Mouse (Mus musculus) hindbrain, postnatal 0 days (tissue): ENCODE measurements around the gene Atp1b2. TPM values are rescaled to one million over a fixed set of nuclear protein-coding genes. Genes with fewer than 3 reads are reported as not detected.
A peak's percentile ranks its signal among the peaks of the same experiment; 100 is the strongest.

Source experiments
- ATAC-seq: fragments of 200-750 bp; cut with Nextera tagmentation; 2 replicates; pipeline ENCODE4 v1.8.0; 2017; ENCODE audit warnings: mild to moderate bottlenecking, moderate TSS enrichment, moderate library complexity
- DNase-seq: peaks from one replicate; pipeline ENCODE4 v3.0.0-alpha.2; 2015; ENCODE audit warnings: low spot score
- H3K27ac ChIP-seq: fragments of 300-500 bp; sonication (generic); 2 replicates; pipeline ENCODE4 v1.5.1; 2014; ENCODE audit warnings: mild to moderate bottlenecking
- H3K27me3 ChIP-seq: fragments of 300-500 bp; sonication (generic); 2 replicates; pipeline ENCODE4 v1.6.1; 2014; ENCODE audit warnings: low read length, mixed read lengths; ENCODE audit not compliant: insufficient read depth
- H3K36me3 ChIP-seq: fragments of 300-500 bp; sonication (generic); 2 replicates; pipeline ENCODE4 v1.6.1; 2014; ENCODE audit warnings: low read length, mixed read lengths; ENCODE audit not compliant: insufficient read depth
- H3K4me1 ChIP-seq: fragments of 300-500 bp; sonication (generic); 2 replicates; pipeline ENCODE4 v1.6.1; 2014; ENCODE audit warnings: antibody characterized with exemption, low read length, mixed read lengths; ENCODE audit not compliant: insufficient read depth
- H3K4me2 ChIP-seq: fragments of 300-500 bp; sonication (generic); 2 replicates; pipeline ENCODE4 v1.6.1; 2014; ENCODE audit warnings: low read depth, mild to moderate bottlenecking, low read length, moderate library complexity, mixed read lengths
- H3K4me3 ChIP-seq: fragments of 300-500 bp; sonication (generic); 2 replicates; pipeline ENCODE4 v1.5.1; 2014; ENCODE audit warnings: low read length
- H3K9ac ChIP-seq: fragments of 300-500 bp; sonication (generic); replicated peaks from 2 replicates; pipeline ENCODE4 v1.6.1; 2014; ENCODE audit warnings: mild to moderate bottlenecking, low read length, moderate library complexity, mixed read lengths
- H3K9me3 ChIP-seq: fragments of 300-500 bp; sonication (generic); 2 replicates; pipeline ENCODE4 v1.6.1; 2016; ENCODE audit warnings: low read length, mixed read lengths
- CTCF ChIP-seq: IDR thresholded peaks from 2 replicates; pipeline ENCODE4 v1.5.1; 2016; ENCODE audit warnings: antibody characterized with exemption, control low read depth, low read depth
- WGBS: fragments of 180-500 bp; shearing (Covaris S2); extraction: QIAGEN DNeasy Blood & Tissue Kit; methylation state at CpG from one replicate; pipeline ENCODE4 v1.1.7; 2014; 5-methylcytosine and 5-hydroxymethylcytosine counted together
- polyA plus RNA-seq: library from polyadenylated mRNA; unstranded; fragments of >200 nt; fragmentation: Nextera tagmentation; extraction: Ambion mirVana; gene quantifications from 2 replicates; pipeline ENCODE4 v1.2.1, GENCODE M21; 2015
- total RNA-seq: library from RNA; depleted of rRNA; stranded (reverse); fragments of >200 nt; gene quantifications from 2 replicates; pipeline ENCODE4 v1.2.3, GENCODE M21; 2014

The Atp1b2 gene
- total and polyA plus RNA-seq, 2 experiments from 2014 or later = 157 to 210 TPM

- Histone ChIP-seq H3K4me2 (no peak overlapping the region), H3K9me3 (no peaks in the 10 kb centered on the region), H3K27ac (no peak overlapping the region), H3K27me3 (no peaks in the 10 kb centered on the region), H3K4me3 (no peak overlapping the region), H3K4me1 (no peaks in the 10 kb centered on the region), H3K9ac (no peak overlapping the region), H3K36me3 (peaks cover 15% of the 10 kb centered on the region)
- TF ChIP-seq CTCF = no peak
- ATAC-seq (no peak), DNase-seq (no peak)
- WGBS = 84% methylated on average over 7 of the region's 7 CpGs
Observed at GRCm38 (mm10) chr11:69584008-69584407, 21.7 kb downstream of the Atp1b2 start.

- Histone ChIP-seq H3K4me1 (peaks cover 6% of the 10 kb centered on the region), H3K27me3 (no peaks in the 10 kb centered on the region), H3K36me3 (no peaks in the 10 kb centered on the region), H3K4me2 (peak overlapping the region; percentile 90), H3K4me3 (peak overlapping the region; percentile 80), H3K9me3 (no peaks in the 10 kb centered on the region), H3K9ac (peak overlapping the region; percentile 76; the same call in 1 of the 2 replicates), H3K27ac (peak overlapping the region; percentile 96; the same call in 1 of the 2 replicates)
- TF ChIP-seq CTCF = no peak
- 51% methylated on average over 9 of the region's 9 CpGs for whole genome bisulfite sequencing
- no peak for DNase-seq
- ATAC-seq = no peak
Observed at GRCm38 (mm10) chr11:69582230-69582805, 23.4 kb downstream of the Atp1b2 start.

GRCm38 (mm10) chr11:69581814-69582213 lies 23.9 kb downstream of the Atp1b2 start:
- peak overlapping the region; percentile 80 for H3K4me3 ChIP-seq
- H3K27me3 ChIP-seq = no peaks in the 10 kb centered on the region
- H3K4me1 ChIP-seq = peaks cover 10% of the 10 kb centered on the region
- 1% methylated on average over 8 of the region's 8 CpGs for WGBS
- no peak for ATAC-seq
- DNase-seq = peak; percentile 30
- no peak for TF ChIP-seq CTCF
- no peaks in the 10 kb centered on the region for H3K9me3 ChIP-seq
- peak overlapping the region; percentile 76 for H3K9ac ChIP-seq
- H3K27ac ChIP-seq = peak overlapping the region; percentile 96
- peak overlapping the region; percentile 90 for H3K4me2 ChIP-seq
- no peaks in the 10 kb centered on the region for H3K36me3 ChIP-seq

- peak; percentile 97 for DNase-seq
- peak overlapping the region; percentile 76 for H3K9ac ChIP-seq
- no peak; the same call in 1 of the 2 replicates for TF ChIP-seq CTCF
Observed at GRCm38 (mm10) chr11:69581147-69581688, 24.5 kb downstream of the Atp1b2 start.

GRCm38 (mm10) chr11:69580572-69581146 lies 25.1 kb downstream of the Atp1b2 start:
- no peak for TF ChIP-seq CTCF
- Histone ChIP-seq H3K36me3 (no peaks in the 10 kb centered on the region), H3K27ac (peak overlapping the region; percentile 96), H3K4me1 (peaks cover 10% of the 10 kb centered on the region), H3K9ac (peak overlapping the region; percentile 76), H3K27me3 (no peaks in the 10 kb centered on the region), H3K9me3 (no peaks in the 10 kb centered on the region), H3K4me2 (peak overlapping the region; percentile 90), H3K4me3 (peak overlapping the region; percentile 80)
- peak; percentile 18; the same call in 1 of the 2 replicates for ATAC-seq
- under 1% methylated on average over 25 of the region's 25 CpGs for WGBS
- DNase-seq = no peak

More at GRCm38 (mm10) chr11:69581147-69581688, 24.5 kb downstream of the Atp1b2 start:
- peak; percentile 87 for ATAC-seq
- Histone ChIP-seq H3K4me1 (peaks cover 10% of the 10 kb centered on the region), H3K9me3 (no peaks in the 10 kb centered on the region), H3K4me3 (peak overlapping the region; percentile 80), H3K27ac (peak overlapping the region; percentile 96), H3K4me2 (peak overlapping the region; percentile 90), H3K27me3 (no peaks in the 10 kb centered on the region), H3K36me3 (no peaks in the 10 kb centered on the region)
- WGBS = 1% methylated on average over 36 of the region's 36 CpGs

GRCm38 (mm10) chr11:69580091-69580514 lies 25.6 kb downstream of the Atp1b2 start, which contains the start of the genes Wrap53 and Trp53:
Gene Wrap53, minus strand, starts transcription at chr11:69580255.
Gene Trp53, plus strand, starts transcription at chr11:69580359.
- WGBS = under 1% methylated on average over 13 of the region's 13 CpGs
- H3K9me3 ChIP-seq = no peaks in the 10 kb centered on the region
- peak within 1 kb of the TSS; percentile 90 for H3K4me2 ChIP-seq
- DNase-seq (peak; percentile 97), ATAC-seq (peak; percentile 73)
- peak within 1 kb of the TSS; percentile 96 for H3K27ac ChIP-seq
- H3K36me3 ChIP-seq = no peaks in the 10 kb centered on the region
- H3K9ac ChIP-seq = peak within 1 kb of the TSS; percentile 76
- peak within 1 kb of the TSS; percentile 80 for H3K4me3 ChIP-seq
- TF ChIP-seq CTCF = no peak
- H3K4me1 ChIP-seq = peaks cover 10% of the 10 kb centered on the region
- no peaks in the 10 kb centered on the region for H3K27me3 ChIP-seq
